Mouse (Mus musculus) lung, embryonic 16.5 days (tissue): Measurements from ENCODE around the gene Stx2. TPM values are rescaled to one million over a fixed set of nuclear protein-coding genes. Genes with fewer than 3 reads are reported as not detected.
A peak's percentile ranks its signal among the peaks of the same experiment; 100 is the strongest.

ENCODE experiments used
- ATAC-seq: fragments of 200-750 bp; cut with Nextera tagmentation; 2 replicates; pipeline ENCODE4 v1.8.0; 2017; ENCODE audit warnings: low read depth, mild to moderate bottlenecking, moderate library complexity
- H3K27ac ChIP-seq: fragments of 300-500 bp; sonication (generic); 2 replicates; pipeline ENCODE4 v1.5.1; 2014; ENCODE audit warnings: mild to moderate bottlenecking, control low read depth, low read length
- H3K27me3 ChIP-seq: fragments of 300-500 bp; sonication (generic); 2 replicates; pipeline ENCODE4 v1.6.1; 2014; ENCODE audit warnings: low read depth, low read length, mixed read lengths; ENCODE audit not compliant: control insufficient read depth, insufficient read depth
- H3K36me3 ChIP-seq: fragments of 300-500 bp; sonication (generic); 2 replicates; pipeline ENCODE4 v1.6.1; 2014; ENCODE audit warnings: low read length; ENCODE audit not compliant: control insufficient read depth, insufficient read depth
- H3K4me1 ChIP-seq: fragments of 300-500 bp; sonication (generic); replicated peaks from 2 replicates; pipeline ENCODE4 v1.6.1; 2014; ENCODE audit warnings: low read length, mixed read lengths; ENCODE audit not compliant: control insufficient read depth, insufficient read depth
- H3K4me2 ChIP-seq: fragments of 300-500 bp; sonication (generic); 2 replicates; pipeline ENCODE4 v1.6.1; 2014; ENCODE audit warnings: low read depth, low read length, control low read depth
- H3K4me3 ChIP-seq: fragments of 300-500 bp; sonication (generic); 2 replicates; pipeline ENCODE4 v1.5.1; 2014; ENCODE audit warnings: mild to moderate bottlenecking, low read length, control low read depth
- H3K9ac ChIP-seq: fragments of 300-500 bp; sonication (generic); 2 replicates; pipeline ENCODE4 v1.6.1; 2014; ENCODE audit warnings: low read length, control low read depth
- H3K9me3 ChIP-seq: fragments of 300-500 bp; sonication (generic); 2 replicates; pipeline ENCODE4 v1.6.1; 2016; ENCODE audit warnings: low read length; ENCODE audit not compliant: control insufficient read depth
- WGBS: fragments of 180-500 bp; shearing (Covaris S2); extraction: QIAGEN DNeasy Blood & Tissue Kit; methylation state at CpG from one replicate; pipeline ENCODE4 v1.1.7; 2014; 5-methylcytosine and 5-hydroxymethylcytosine counted together
- polyA plus RNA-seq: library from polyadenylated mRNA; unstranded; fragments of >200 nt; fragmentation: Nextera tagmentation; extraction: Ambion mirVana; gene quantifications from 2 replicates; pipeline ENCODE4 v1.2.1, GENCODE M21; 2015

The Stx2 gene
- polyA plus RNA-seq, 1 experiment from 2014 or later = 29.5 TPM

DNA sequence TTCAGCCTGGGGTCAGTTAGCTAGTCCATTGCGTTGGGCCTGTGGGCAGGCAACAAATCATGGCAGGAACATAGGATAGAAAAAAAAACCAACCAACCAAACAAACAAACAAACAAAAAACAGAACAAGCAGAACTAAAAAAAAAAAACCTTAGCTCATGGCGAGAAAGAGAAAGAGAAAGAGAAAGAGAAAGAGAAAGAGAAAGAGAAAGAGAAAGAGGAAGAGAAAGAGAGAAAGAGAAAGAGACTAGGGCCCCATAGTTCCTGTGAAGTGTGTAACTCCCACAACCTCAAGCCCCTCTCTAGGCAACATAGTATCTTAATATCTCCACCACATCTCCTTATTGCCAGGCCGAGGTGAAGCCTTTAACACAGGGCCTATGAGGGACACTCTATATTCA lies 8.0 kb upstream of the Stx2 start:
- WGBS = 85% methylated on average over 3 of the region's 3 CpGs
- no peak overlapping the region for H3K4me2 ChIP-seq
- H3K4me3 ChIP-seq = no peak overlapping the region
- H3K36me3 ChIP-seq = no peaks in the 10 kb centered on the region
- no peak for ATAC-seq
- no peaks in the 10 kb centered on the region for H3K27me3 ChIP-seq
- no peak overlapping the region for H3K9ac ChIP-seq
- no peak overlapping the region for H3K27ac ChIP-seq
- no peaks in the 10 kb centered on the region for H3K9me3 ChIP-seq
- peaks cover 7% of the 10 kb centered on the region; the same call in 1 of the 2 replicates for H3K4me1 ChIP-seq

- peaks cover 6% of the 10 kb centered on the region; the same call in 1 of the 2 replicates for H3K4me1 ChIP-seq
- H3K27me3 ChIP-seq = no peaks in the 10 kb centered on the region
- 86% methylated on average over 5 of the region's 5 CpGs for WGBS
- no peaks in the 10 kb centered on the region for H3K36me3 ChIP-seq
- ATAC-seq = no peak
- no peak overlapping the region for H3K4me2 ChIP-seq
- no peak overlapping the region for H3K4me3 ChIP-seq
- H3K27ac ChIP-seq = no peak overlapping the region
- H3K9ac ChIP-seq = no peak overlapping the region
- no peaks in the 10 kb centered on the region for H3K9me3 ChIP-seq
These were observed 7.2 kb upstream of the Stx2 start for GRCm38 (mm10) chr5:129015540-129015939.

- Histone ChIP-seq H3K9me3 (no peaks in the 10 kb centered on the region), H3K27ac (no peak overlapping the region), H3K4me2 (no peak overlapping the region), H3K27me3 (no peaks in the 10 kb centered on the region), H3K9ac (no peak overlapping the region), H3K4me3 (no peak overlapping the region), H3K4me1 (peaks cover 6% of the 10 kb centered on the region; the same call in 1 of the 2 replicates), H3K36me3 (no peaks in the 10 kb centered on the region)
- 68% methylated on average over 3 of the region's 3 CpGs for WGBS
- ATAC-seq = no peak
These were observed 6.6 kb upstream of the Stx2 start for GRCm38 (mm10) chr5:129015020-129015419.

GRCm38 (mm10) chr5:129010937-129011336 lies 2.6 kb upstream of the Stx2 start:
- Histone ChIP-seq H3K4me2 (no peak overlapping the region), H3K27me3 (no peaks in the 10 kb centered on the region), H3K9me3 (no peaks in the 10 kb centered on the region), H3K36me3 (no peaks in the 10 kb centered on the region), H3K27ac (no peak overlapping the region), H3K9ac (no peak overlapping the region), H3K4me1 (peaks cover 9% of the 10 kb centered on the region), H3K4me3 (no peak overlapping the region)
- WGBS = 57% methylated on average over 2 of the region's 2 CpGs
- ATAC-seq = no peak

- Histone ChIP-seq H3K27me3 (no peaks in the 10 kb centered on the region), H3K4me3 (no peak overlapping the region), H3K27ac (no peak overlapping the region), H3K9ac (no peak overlapping the region), H3K36me3 (no peaks in the 10 kb centered on the region), H3K4me1 (peaks cover 9% of the 10 kb centered on the region), H3K9me3 (no peaks in the 10 kb centered on the region), H3K4me2 (no peak overlapping the region)
- 71% methylated on average over 3 of the region's 3 CpGs for WGBS
- no peak for ATAC-seq
These were observed 1.2 kb upstream of the Stx2 start for GRCm38 (mm10) chr5:129009577-129009976.

GRCm38 (mm10) chr5:129008008-129008407 lies 366 bp downstream of the Stx2 start:
- H3K4me3 ChIP-seq = peak overlapping the region; percentile 67
- no peak; the same call in 1 of the 2 replicates for ATAC-seq
- peak overlapping the region; percentile 84 for H3K4me2 ChIP-seq
- H3K36me3 ChIP-seq = no peaks in the 10 kb centered on the region
- H3K4me1 ChIP-seq = peaks cover 9% of the 10 kb centered on the region
- no peaks in the 10 kb centered on the region for H3K27me3 ChIP-seq
- H3K9ac ChIP-seq = peak overlapping the region; percentile 83
- under 1% methylated on average over 18 of the region's 18 CpGs for WGBS
- no peaks in the 10 kb centered on the region for H3K9me3 ChIP-seq
- peak overlapping the region; percentile 49 for H3K27ac ChIP-seq

DNA sequence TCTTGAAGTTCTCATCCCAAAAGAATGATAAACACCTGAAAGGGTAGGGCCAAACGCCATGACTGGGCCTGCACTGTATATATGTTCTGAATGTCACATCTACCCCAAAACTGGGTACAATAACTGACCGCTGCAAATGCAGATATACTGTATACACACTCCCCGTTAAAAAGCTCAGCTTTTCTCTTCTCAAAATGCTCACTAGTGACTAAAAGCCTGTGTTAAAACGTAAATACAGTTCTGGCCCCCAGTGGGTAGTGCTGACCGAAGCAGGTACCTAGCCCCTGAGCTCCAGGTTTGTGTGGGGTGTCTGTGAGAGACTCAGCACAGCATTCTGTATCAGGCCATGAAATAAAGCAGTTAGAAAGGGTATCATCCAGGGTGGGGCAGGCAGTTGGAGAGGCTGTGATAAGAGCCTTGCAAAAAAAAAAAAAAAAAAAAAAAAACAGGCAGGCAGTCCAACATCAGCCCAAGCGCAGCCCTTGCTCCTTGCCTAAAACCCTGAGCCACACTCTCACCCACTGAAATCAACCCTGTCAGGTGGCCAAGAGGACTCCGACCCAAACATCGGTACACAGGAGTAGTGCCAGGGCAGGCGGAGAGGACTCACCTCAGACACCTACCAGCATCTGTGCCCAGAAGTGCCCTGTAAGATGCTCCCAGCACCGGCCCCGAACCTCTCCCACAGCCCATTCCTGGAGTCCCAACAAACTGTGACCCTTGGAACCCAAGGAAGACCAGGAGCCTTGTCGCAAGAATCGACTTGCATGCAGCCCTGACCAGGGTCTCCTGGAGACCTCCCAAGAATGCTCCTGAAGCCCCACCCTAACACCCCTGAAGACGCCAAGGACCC lies 1.0 kb downstream of the Stx2 start:
- no peak overlapping the region for H3K27ac ChIP-seq
- H3K4me1 ChIP-seq = peaks cover 10% of the 10 kb centered on the region
- H3K4me3 ChIP-seq = peak overlapping the region; percentile 67
- 53% methylated on average over 14 of the region's 14 CpGs for WGBS
- ATAC-seq = peak; percentile 1; the same call in 1 of the 2 replicates
- peak overlapping the region; percentile 83 for H3K9ac ChIP-seq
- H3K9me3 ChIP-seq = no peaks in the 10 kb centered on the region
- H3K36me3 ChIP-seq = no peaks in the 10 kb centered on the region
- no peaks in the 10 kb centered on the region for H3K27me3 ChIP-seq
- peak overlapping the region; percentile 84 for H3K4me2 ChIP-seq

- H3K9ac ChIP-seq = no peak overlapping the region
- H3K27ac ChIP-seq = peak overlapping the region; percentile 11
- ATAC-seq = no peak
- H3K4me1 ChIP-seq = peaks cover 13% of the 10 kb centered on the region
- no peaks in the 10 kb centered on the region for H3K9me3 ChIP-seq
- H3K27me3 ChIP-seq = no peaks in the 10 kb centered on the region
- no peak overlapping the region; the same call in 1 of the 2 replicates for H3K4me2 ChIP-seq
- H3K4me3 ChIP-seq = no peak overlapping the region; the same call in 1 of the 2 replicates
- 63% methylated on average over 18 of the region's 18 CpGs for WGBS
- H3K36me3 ChIP-seq = no peaks in the 10 kb centered on the region
These were observed 2.2 kb downstream of the Stx2 start for GRCm38 (mm10) chr5:129006031-129006788.

DNA sequence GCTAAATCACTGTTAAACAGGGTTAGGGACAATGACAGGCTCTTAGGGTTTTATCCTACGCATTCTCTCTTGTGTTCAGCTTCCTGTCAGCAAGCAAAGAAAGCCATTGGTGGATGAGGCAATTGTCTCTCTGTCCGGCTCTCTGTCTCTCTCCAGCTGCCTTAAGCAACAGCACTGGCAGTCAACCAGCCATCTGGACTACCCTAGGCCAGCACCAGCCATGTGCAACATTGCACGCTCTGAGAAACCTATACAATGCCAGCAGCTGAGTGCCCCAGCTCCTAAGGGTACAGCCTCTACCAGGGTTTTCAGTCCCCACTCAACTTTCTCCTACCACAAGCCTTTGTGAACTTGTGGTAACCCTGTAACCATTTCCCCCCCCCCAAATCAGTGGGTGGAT lies 3.0 kb downstream of the Stx2 start:
- Histone ChIP-seq H3K27me3 (no peaks in the 10 kb centered on the region), H3K36me3 (no peaks in the 10 kb centered on the region), H3K4me3 (no peak overlapping the region), H3K4me1 (peaks cover 13% of the 10 kb centered on the region), H3K9ac (no peak overlapping the region), H3K27ac (no peak overlapping the region; the same call in 1 of the 2 replicates), H3K4me2 (no peak overlapping the region), H3K9me3 (no peaks in the 10 kb centered on the region)
- WGBS = 86% methylated on average over 3 of the region's 3 CpGs
- no peak for ATAC-seq
